Mouse (Mus musculus) forebrain, embryonic 16.5 days (tissue): Measurements from ENCODE around the gene Col25a1. TPM values are rescaled to one million over a fixed set of nuclear protein-coding genes. Genes with fewer than 3 reads are reported as not detected.

Experiments
- ATAC-seq: fragments of 200-750 bp; cut with Nextera tagmentation; 2 replicates; pipeline ENCODE4 v1.8.0; 2017; ENCODE audit warnings: mild to moderate bottlenecking, moderate library complexity
- H3K27ac ChIP-seq: fragments of 300-500 bp; sonication (generic); 2 replicates; pipeline ENCODE4 v1.5.1; 2014; ENCODE audit warnings: low read length, control low read depth
- H3K27me3 ChIP-seq: fragments of 300-500 bp; sonication (generic); replicated peaks from 2 replicates; pipeline ENCODE4 v1.6.1; 2014; ENCODE audit warnings: low read length; ENCODE audit not compliant: control insufficient read depth, insufficient read depth
- H3K36me3 ChIP-seq: fragments of 300-500 bp; sonication (generic); 2 replicates; pipeline ENCODE4 v1.6.1; 2014; ENCODE audit not compliant: control insufficient read depth, insufficient read depth
- H3K4me1 ChIP-seq: fragments of 300-500 bp; sonication (generic); replicated peaks from 2 replicates; pipeline ENCODE4 v1.6.1; 2014; ENCODE audit warnings: low read length; ENCODE audit not compliant: control insufficient read depth, insufficient read depth
- H3K4me2 ChIP-seq: fragments of 300-500 bp; sonication (generic); 2 replicates; pipeline ENCODE4 v1.6.1; 2014; ENCODE audit warnings: mild to moderate bottlenecking, low read length, control low read depth
- H3K4me3 ChIP-seq: fragments of 300-500 bp; sonication (generic); replicated peaks from 2 replicates; pipeline ENCODE4 v1.5.1; 2014; ENCODE audit warnings: mild to moderate bottlenecking, low read length, control low read depth
- H3K9ac ChIP-seq: fragments of 300-500 bp; sonication (generic); replicated peaks from 2 replicates; pipeline ENCODE4 v1.6.1; 2014; ENCODE audit warnings: low read depth, low read length, control low read depth
- H3K9me3 ChIP-seq: fragments of 300-500 bp; sonication (generic); 2 replicates; pipeline ENCODE4 v1.6.1; 2016; ENCODE audit warnings: low read length; ENCODE audit not compliant: control insufficient read depth
- WGBS: fragments of 180-500 bp; shearing (Covaris S2); extraction: QIAGEN DNeasy Blood & Tissue Kit; methylation state at CpG from one replicate; pipeline ENCODE4 v1.1.7; 2014; 5-methylcytosine and 5-hydroxymethylcytosine counted together
- polyA plus RNA-seq: library from polyadenylated mRNA; unstranded; fragments of >200 nt; fragmentation: Nextera tagmentation; extraction: Ambion mirVana; gene quantifications from 2 replicates; pipeline ENCODE4 v1.2.1, GENCODE M21; 2015

The Col25a1 gene
- polyA plus RNA-seq, 1 experiment from 2014 or later = 6.3 TPM

GRCm38 (mm10) chr3:130220811-130221210 is 89.5 kb downstream of the Col25a1 start:
- Histone ChIP-seq H3K9me3 (no peaks in the 10 kb centered on the region), H3K27me3 (no peaks in the 10 kb centered on the region), H3K27ac (no peak overlapping the region), H3K9ac (no peak overlapping the region), H3K4me1 (no peaks in the 10 kb centered on the region), H3K4me3 (no peak overlapping the region), H3K4me2 (no peak overlapping the region), H3K36me3 (no peaks in the 10 kb centered on the region)
- 91% methylated on average over 3 of the region's 3 CpGs for WGBS
- ATAC-seq = no peak

- no peak for ATAC-seq
- WGBS = 92% methylated on average over 9 of the region's 9 CpGs
- no peak overlapping the region for H3K4me2 ChIP-seq
These were observed 96.9 kb downstream of the Col25a1 start for GRCm38 (mm10) chr3:130228186-130228585.

DNA sequence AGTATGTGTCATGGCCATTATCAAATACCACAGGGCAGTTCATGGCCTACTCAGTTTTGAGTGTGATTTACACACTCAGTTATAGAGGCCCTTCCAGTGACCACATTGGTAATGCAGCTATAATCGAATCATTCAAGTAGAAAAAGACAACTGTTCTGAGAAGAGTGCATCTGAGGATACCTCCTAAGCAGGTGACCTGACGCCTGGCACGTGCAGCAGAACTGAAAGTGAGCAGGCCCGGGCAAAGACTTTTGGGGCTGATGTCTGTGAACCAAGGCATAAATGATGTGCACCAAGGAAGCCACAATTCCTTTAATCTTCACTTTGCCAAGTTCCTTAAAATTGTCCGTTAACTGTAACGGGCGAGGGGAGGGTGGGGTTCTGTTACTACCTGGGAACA is 101.6 kb downstream of the Col25a1 start:
- no peak overlapping the region for H3K4me3 ChIP-seq
- H3K4me1 ChIP-seq = no peaks in the 10 kb centered on the region
- H3K27me3 ChIP-seq = no peaks in the 10 kb centered on the region
- no peak for ATAC-seq
- 96% methylated on average over 7 of the region's 7 CpGs for WGBS
- H3K36me3 ChIP-seq = no peaks in the 10 kb centered on the region
- no peak overlapping the region for H3K4me2 ChIP-seq
- H3K9me3 ChIP-seq = no peaks in the 10 kb centered on the region
- H3K27ac ChIP-seq = no peak overlapping the region
- no peak overlapping the region for H3K9ac ChIP-seq

More at GRCm38 (mm10) chr3:130228186-130228585, 96.9 kb downstream of the Col25a1 start:
- Histone ChIP-seq H3K4me1 (no peaks in the 10 kb centered on the region), H3K9me3 (no peaks in the 10 kb centered on the region), H3K27me3 (no peaks in the 10 kb centered on the region), H3K36me3 (no peaks in the 10 kb centered on the region), H3K9ac (no peak overlapping the region), H3K4me3 (no peak overlapping the region), H3K27ac (no peak overlapping the region)

GRCm38 (mm10) chr3:130235233-130235632 is 103.9 kb downstream of the Col25a1 start:
- Histone ChIP-seq H3K4me1 (no peaks in the 10 kb centered on the region), H3K4me3 (no peak overlapping the region), H3K27ac (no peak overlapping the region), H3K4me2 (no peak overlapping the region), H3K9me3 (no peaks in the 10 kb centered on the region), H3K27me3 (no peaks in the 10 kb centered on the region), H3K36me3 (no peaks in the 10 kb centered on the region), H3K9ac (no peak overlapping the region)
- ATAC-seq = no peak
- 100% methylated on average over 1 of the region's 1 CpGs for WGBS

- Histone ChIP-seq H3K4me3 (no peak overlapping the region), H3K4me2 (no peak overlapping the region), H3K9ac (no peak overlapping the region), H3K36me3 (no peaks in the 10 kb centered on the region), H3K4me1 (no peaks in the 10 kb centered on the region), H3K27ac (no peak overlapping the region), H3K9me3 (no peaks in the 10 kb centered on the region), H3K27me3 (no peaks in the 10 kb centered on the region)
- ATAC-seq = no peak
- 92% methylated on average over 7 of the region's 7 CpGs for WGBS
These were observed 104.8 kb downstream of the Col25a1 start for GRCm38 (mm10) chr3:130236129-130236528.

DNA sequence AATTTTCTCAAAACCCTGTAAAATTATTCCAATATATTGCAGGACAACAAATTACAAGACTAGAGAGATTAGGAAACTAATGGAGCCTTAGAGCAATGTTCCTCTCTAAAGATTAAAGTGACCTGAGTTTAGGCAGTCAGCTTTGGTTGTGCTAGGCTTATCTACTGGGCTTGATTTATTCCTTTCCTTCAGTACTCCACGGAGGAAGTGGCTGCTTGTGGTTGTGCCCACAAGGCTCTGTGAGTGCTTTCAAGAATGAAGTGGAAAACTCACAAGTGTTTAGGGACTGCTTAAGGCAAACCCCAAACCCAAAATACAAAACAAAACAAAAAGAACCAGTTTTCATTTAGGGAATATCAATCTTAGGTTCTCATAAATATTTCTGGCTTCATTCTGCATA is 106.6 kb downstream of the Col25a1 start:
- no peaks in the 10 kb centered on the region for H3K27me3 ChIP-seq
- no peaks in the 10 kb centered on the region for H3K9me3 ChIP-seq
- H3K27ac ChIP-seq = no peak overlapping the region
- ATAC-seq = no peak
- 62% methylated on average over 1 of the region's 1 CpGs for WGBS
- H3K4me2 ChIP-seq = no peak overlapping the region
- H3K4me1 ChIP-seq = peaks cover under 1% of the 10 kb centered on the region; the same call in 1 of the 2 replicates
- no peaks in the 10 kb centered on the region for H3K36me3 ChIP-seq
- no peak overlapping the region for H3K9ac ChIP-seq
- no peak overlapping the region for H3K4me3 ChIP-seq

GRCm38 (mm10) chr3:130241924-130242323 is 110.6 kb downstream of the Col25a1 start:
- 94% methylated on average over 4 of the region's 4 CpGs for WGBS
- H3K4me1 ChIP-seq = peaks cover 3% of the 10 kb centered on the region; the same call in 1 of the 2 replicates
- H3K4me3 ChIP-seq = no peak overlapping the region
- no peaks in the 10 kb centered on the region for H3K36me3 ChIP-seq
- ATAC-seq = no peak
- H3K4me2 ChIP-seq = no peak overlapping the region
- no peak overlapping the region for H3K9ac ChIP-seq
- no peaks in the 10 kb centered on the region for H3K9me3 ChIP-seq
- H3K27ac ChIP-seq = no peak overlapping the region
- no peaks in the 10 kb centered on the region for H3K27me3 ChIP-seq

DNA sequence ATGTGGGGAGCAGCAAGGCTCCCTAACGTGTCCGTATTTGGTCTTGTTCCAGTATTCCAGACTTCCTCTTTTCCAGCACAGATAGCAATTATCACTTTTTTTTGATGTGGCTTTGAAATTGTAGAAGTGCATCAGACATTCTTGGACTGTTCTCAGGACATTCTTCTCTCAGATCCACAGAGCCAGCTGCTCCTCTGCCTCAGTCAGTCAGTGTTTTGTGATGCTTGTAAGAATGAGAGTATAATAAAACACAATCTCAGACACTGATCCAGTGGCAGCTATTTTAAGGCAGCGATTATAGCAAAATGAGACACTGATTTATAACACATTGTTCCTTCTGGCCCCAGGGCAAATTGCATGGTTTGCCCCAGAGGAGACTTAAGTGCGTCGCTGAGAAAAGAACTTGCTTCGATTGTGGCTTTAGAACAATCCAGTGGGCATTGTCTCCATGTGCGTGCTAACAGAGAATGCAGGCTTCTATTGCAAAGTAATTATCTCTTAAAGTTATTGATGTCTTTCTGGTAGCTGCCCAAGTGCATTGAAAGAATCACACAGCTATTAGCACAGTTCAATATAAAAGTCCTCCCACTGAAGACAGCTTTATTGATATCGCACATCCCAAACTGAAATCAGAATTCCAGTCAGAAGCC is 111.5 kb downstream of the Col25a1 start:
- Histone ChIP-seq H3K9ac (no peak overlapping the region), H3K27me3 (no peaks in the 10 kb centered on the region), H3K4me3 (no peak overlapping the region), H3K4me2 (no peak overlapping the region), H3K36me3 (no peaks in the 10 kb centered on the region), H3K4me1 (peaks cover 3% of the 10 kb centered on the region; the same call in 1 of the 2 replicates), H3K9me3 (no peaks in the 10 kb centered on the region), H3K27ac (no peak overlapping the region)
- no peak for ATAC-seq
- 49% methylated on average over 8 of the region's 8 CpGs for WGBS

- no peak overlapping the region for H3K4me3 ChIP-seq
- H3K9me3 ChIP-seq = no peaks in the 10 kb centered on the region
- no peaks in the 10 kb centered on the region for H3K4me1 ChIP-seq
- no peaks in the 10 kb centered on the region for H3K36me3 ChIP-seq
- no peak for ATAC-seq
- WGBS = 88% methylated on average over 7 of the region's 7 CpGs
- no peak overlapping the region for H3K27ac ChIP-seq
- H3K4me2 ChIP-seq = no peak overlapping the region
- no peaks in the 10 kb centered on the region for H3K27me3 ChIP-seq
- no peak overlapping the region for H3K9ac ChIP-seq
These were observed 121.1 kb downstream of the Col25a1 start for GRCm38 (mm10) chr3:130252355-130252754.

DNA sequence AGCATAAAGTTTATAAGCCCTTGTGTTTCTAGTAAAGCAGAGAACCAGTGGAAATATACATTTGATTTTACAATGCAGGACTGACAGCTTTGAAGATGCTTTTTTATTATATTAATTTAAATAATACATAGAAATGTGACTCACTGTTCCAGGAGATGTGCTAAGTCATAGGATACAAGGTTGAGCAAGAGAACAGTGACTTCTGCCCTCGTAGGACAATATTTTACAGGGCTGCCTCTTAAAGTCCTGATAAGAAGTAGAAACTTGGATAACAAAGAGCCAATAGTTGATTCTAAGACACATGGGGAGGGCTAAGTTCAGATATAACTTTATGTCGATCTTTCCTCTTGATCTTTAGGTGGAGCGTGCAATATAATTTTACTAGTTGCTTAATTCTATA is 124.8 kb downstream of the Col25a1 start:
- ATAC-seq = no peak
- Histone ChIP-seq H3K4me1 (no peaks in the 10 kb centered on the region), H3K36me3 (no peaks in the 10 kb centered on the region), H3K4me3 (no peak overlapping the region), H3K27me3 (no peaks in the 10 kb centered on the region), H3K27ac (no peak overlapping the region), H3K4me2 (no peak overlapping the region), H3K9me3 (no peaks in the 10 kb centered on the region), H3K9ac (no peak overlapping the region)
- 94% methylated on average over 3 of the region's 3 CpGs for WGBS
